Mouse (Mus musculus) kidney, postnatal 4 days (tissue): ENCODE data around the gene Mdga2.

Experiments used
- DNase-seq, 2 experiments: peaks; one replicate each; pipeline ENCODE4 v3.0.0; 2021; ENCODE audit warnings: mixed read lengths in 2 of 2

The Mdga2 gene

DNA sequence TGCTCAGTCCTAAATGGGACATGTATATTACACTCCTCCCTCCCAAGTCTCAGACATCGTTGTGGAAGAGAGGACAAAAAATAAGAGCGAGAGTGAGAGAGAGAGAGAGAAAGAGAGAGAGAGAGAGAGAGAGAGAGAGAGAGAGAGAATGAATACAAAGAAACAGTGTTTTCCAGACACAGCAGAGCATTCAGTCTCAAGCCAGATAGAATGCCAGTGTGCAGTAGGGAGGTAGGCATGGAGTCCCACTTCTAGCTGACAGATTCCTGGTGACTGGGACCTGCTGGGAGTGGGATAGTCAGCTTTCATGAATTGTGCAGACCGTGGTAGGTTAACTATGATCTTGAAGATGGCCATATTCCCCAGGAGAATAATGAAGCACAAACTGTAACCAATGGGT lies 542.8 kb downstream of the Mdga2 start:
- no peak for DNase-seq

DNA sequence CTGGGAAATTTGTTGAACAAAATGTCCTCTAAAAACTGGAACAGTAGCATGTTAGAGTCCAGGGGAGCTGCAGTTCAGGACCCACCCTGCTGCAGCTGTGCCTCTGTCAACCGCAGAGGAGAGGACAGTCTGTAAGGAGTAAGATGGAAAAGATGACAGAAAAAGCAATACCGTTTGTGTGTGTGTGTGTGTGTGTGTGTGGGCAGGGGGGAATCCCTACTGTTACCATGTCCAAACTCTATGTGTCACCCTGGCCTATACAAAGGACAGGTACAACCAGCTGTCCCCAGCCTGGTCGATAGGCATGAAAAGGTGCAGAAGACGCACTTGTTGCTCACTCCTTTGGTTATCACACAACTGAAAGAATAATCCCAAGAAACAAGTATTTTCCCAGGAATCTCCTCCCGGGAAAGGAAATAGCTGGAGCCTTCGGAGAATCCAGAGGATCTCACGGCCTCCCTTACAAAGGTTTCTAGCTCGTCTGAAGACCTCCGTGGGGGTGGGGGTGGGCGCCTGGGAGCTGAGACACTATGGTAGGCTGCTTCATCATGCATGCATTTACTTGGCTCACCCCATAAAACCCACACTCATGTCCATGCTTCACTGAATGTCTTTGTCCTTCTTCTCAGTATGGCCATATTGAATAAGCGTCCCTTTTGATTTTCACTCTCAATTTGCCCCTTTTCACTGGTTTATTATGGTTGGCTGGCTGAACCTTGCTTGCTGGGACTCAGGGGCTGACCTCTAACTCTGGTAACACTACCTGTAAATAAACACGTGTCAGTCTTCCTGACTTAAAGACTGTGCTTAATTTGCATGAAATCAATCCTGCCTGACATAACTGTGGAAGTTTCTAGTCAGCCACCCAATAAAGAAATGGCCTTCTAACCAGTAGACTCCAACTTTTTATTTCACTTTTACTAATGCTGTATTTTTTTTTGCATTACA lies 573.5 kb downstream of the Mdga2 start:
- DNase-seq, result peak in 1 of 2 experiments; percentile 1

DNA sequence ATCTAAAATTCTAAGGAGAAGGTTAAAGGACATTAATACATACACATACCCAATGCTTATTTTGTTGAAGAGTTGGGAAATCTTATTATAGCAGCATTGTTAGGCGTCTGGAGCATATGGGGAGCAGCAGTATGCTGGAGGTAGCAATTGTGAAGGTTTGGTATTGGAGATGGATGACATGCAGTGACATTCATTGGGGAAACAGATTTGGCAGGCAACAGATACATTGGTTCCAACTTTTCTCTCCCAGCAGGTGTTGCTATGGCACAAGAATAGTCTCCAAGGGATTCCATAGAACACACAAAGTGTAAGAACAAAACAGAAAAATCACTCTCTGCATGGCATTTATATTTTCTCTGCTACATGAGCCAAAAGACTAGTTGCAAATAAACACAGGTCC lies 581.9 kb downstream of the Mdga2 start:
- DNase-seq, result no peak

DNA sequence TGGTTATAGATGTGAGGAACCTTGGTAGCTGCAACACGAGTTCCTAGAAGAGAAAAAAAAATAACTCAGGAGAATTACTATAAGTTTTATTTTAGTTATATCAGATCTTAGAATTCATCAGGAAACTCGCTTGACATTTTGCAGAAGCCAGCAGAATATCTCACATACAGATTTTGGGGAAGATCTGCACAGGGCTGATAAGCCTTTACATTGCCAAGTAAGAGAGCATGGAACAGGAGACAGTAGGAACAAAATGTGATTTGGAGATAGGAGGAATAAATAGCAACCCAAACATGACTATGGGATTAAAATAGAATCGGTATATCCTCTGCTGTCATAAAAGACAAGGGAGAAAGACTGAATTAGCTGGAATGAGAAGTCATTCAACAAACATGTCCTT lies 602.4 kb downstream of the Mdga2 start:
- no peak for DNase-seq

DNA sequence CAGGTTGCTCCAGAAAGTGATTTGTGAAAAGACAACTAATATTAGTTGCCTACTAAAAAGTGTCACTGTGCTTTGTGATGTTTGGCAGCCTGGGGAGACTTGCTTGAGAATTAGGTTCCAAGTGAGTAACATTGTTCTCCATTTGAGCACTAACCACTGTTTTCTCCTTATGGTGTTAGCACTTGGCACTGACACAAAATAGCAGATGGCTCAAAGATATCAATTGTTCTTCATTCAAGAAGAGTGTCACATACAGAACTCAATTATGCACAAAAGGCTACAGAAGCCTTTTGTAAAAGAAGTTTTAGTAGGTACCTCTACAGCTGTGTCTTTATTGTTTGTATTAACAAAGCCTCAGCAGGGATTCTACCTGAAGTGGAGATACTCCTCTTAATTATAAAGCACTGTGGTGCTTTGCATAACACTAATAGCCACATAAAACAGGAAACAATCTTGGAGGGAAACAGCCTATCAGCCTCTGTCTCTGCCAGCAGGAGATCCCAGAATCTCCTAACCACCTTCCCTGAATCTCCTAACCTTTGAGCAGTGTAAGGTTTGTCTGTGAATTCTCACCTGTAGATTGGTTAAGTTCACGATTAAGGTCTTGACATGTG lies 630.6 kb downstream of the Mdga2 start:
- no peak for DNase-seq

DNA sequence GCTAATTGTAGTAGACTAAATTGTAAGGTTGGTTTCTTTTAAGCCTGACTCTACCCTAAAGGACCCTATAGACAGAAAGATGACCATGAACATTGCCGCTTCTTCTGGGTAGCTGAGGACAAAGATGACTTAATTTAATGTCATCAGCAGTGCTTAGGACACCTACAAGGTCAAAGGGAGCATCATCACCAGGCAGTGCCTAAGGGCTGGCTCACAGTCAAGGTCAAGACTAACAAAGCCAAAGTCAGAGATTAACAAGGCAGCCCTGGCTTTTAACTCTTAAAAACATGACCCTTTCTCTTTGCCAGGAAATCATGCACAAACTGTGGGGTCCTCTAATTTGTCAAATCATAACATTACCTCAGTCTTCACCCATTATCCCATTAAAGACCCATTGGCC lies 657.0 kb downstream of the Mdga2 start:
- no peak for DNase-seq

DNA sequence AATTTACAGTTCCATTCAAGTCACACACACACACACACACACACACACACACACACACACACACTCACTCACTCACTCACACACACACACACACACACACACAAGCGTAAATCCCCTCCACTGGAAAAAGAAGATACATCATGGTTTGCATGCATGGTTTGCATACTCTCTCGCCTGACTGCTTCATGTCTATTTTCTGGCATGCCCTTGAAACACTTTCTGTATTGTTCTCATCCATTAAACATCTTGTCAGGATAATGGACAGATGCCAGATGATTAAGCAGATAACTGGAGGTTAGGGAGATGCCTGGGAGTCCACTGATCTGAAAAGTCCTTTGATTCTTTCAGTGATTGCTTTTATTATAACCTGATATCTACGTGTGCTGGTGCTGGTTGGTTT lies 665.5 kb downstream of the Mdga2 start:
- DNase-seq, result no peak

DNA sequence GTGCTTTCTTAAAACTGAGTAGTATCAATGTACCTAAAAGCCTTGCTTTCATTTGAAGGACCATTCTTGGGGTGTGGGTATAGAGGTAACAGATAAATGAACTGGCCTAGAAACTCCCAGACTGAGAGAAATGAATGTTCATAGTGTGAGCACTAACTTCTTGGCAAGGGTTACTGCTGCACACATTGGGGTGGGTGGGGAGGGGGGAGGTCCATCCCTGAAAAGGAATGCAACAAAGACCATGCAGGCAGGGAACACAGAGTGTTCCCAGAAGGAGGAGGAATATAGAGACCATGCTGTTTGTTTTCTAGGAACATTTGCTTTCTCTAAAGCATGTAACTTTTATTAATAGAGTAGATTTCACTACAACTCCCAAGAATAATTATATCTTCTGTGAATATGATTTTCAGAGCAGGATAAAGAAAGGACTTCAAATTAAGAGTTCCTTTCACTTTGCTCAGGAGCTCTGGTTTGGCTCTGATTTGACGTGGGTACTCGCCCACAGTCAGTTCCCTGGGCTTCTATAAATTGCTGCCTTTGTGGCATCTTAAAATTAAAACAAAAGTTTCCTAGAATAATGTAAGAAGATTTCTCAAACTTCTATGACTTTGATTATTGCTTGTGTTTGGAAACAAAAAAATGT lies 666.0 kb downstream of the Mdga2 start:
- DNase-seq, result no peak

DNA sequence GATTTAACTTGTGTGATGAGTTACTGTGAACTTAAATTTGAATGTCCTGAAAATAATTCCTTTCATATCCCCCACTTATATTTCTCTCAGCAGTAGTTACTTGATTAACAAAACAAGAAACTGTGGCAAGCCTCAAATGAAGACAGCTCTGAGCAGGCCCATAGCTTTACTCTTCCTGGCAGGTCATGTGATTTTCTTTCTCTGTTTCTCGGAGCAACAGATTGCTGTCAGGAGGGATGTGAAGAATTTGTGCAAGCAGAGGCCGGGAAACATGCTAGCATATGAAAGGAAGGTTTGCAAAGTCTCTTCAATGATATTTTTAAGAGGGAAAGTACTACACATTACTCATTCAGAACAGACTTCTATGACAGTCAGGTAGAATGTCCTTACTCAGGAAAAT lies 697.4 kb downstream of the Mdga2 start:
- no peak for DNase-seq

DNA sequence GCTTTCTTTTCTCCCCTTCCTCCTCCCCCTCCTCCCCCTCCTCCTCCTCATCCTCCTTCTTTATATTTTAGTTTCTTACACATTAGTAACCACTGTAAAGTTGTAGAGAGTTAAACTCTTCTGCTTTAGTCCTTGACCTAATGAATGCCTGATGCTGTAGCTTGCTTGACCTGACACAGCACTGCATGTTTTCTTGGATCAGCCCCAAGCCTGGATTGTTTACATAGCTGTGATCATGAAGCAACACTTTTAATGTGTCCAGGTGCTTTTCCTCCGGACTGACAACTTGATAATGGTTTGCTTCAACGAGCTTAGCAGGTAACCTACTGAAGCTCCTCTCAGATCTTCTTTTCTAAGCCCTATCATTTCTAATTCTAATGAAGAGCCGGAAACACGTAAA lies 723.1 kb downstream of the Mdga2 start:
- DNase-seq, result peak in 1 of 2 experiments; percentile 1

DNA sequence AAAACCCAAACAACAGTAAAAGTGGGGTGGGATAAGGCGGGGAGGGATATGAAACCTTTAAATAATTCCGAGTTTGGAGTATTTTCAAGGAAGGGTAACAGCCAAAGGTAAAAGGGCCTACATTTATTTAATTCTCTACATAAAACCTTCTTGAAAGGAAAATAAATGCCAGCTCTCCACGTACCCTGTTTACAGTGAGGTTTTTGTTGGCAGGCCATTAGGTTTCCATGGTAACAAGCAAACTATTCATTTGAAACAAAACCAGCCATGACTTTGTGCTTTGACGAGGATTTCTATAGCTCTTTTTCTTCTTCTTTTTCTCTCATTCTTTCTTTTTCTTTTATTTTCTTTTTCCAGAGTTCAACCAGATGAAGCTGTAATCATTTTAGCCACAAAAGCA lies 751.5 kb downstream of the Mdga2 start:
- DNase-seq, result no peak

DNA sequence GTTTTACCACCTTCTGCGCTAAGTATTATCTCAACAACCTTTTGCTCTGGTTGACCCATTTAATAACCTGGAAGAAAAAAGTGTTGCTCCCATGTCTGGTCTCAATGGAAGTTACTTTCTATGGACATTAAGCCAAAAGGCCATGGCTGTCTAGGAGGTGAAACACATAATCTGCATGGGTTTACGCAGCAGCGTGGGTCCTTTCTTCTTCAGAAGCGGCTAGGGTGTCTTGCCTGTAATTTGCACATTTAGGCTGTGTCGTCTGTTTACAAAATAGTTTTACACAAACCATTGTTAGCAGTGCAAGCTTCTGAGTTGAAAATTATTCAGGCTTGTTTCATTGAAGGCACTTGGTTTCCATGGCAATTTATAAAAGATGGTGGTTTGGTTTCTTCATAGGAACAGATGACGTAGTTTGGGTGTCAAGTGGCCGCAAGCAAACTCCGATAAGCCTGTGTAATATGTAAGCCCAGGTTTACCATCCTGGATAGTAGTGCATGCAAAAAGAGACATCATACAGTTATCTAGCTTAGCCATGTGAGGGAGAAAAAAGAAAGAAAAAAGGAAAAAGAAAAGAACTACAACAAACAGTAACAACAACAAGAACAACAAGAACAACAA lies 752.0 kb downstream of the Mdga2 start:
- DNase-seq, result no peak

DNA sequence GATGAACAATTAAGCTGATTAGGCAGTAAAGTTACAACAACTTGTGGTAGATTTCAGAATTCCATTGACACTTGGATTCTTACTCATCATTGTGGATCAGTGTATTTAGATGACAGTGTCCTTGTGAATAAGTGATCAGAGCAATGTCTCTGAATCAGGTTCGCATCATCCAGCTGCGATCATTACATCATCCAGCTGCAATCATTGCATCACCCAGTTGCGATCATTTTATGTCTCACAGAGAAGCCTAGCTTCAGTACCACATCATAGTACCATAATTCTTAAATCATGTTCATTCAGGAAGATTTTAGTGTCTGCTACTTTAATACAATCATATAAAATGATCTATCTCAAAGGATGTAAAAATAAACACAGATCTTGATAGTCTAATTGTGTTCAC lies 756.8 kb downstream of the Mdga2 start:
- DNase-seq, result no peak

DNA sequence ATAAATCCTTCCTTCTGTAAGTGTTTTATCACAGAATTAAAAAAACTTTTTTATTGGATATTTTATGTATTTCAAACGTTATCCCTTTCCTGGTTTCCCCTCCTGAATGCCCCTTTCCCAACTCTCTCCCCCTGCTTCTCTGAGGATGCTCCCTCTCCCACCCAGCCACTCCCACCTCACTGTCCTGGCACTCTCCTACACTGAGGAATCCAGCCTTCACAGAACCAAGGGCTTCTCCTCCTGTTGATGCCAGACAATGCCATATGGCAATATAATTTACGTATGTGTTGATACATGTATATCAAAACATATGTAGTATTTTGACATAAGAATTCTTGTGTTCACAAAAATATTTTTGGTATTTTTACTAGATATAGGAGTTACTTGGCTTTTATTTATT lies 779.0 kb downstream of the Mdga2 start:
- no peak for DNase-seq
